Mouse (Mus musculus) Muller cell, postnatal 12 days (primary cell): ENCODE results near the gene Spaca4.
A peak's percentile ranks its signal among the peaks of the same experiment; 100 is the strongest.

Experiments
- DNase-seq: peaks from one replicate; pipeline ENCODE4 v3.0.0-alpha.2; 2015; ENCODE audit errors: inconsistent ontology term

The Spaca4 gene

GRCm38 (mm10) chr7:45727625-45728024 lies 2.0 kb upstream of the Spaca4 start:
- DNase-seq, result no peak

GRCm38 (mm10) chr7:45726419-45726818 lies 806 bp upstream of the Spaca4 start:
- no peak for DNase-seq

- no peak for DNase-seq
These were observed 462 bp downstream of the Spaca4 start for GRCm38 (mm10) chr7:45725151-45725550.

- no peak for DNase-seq
These were observed 1.8 kb downstream of the Spaca4 start for GRCm38 (mm10) chr7:45723781-45724180.

- no peak for DNase-seq
These were observed 2.3 kb downstream of the Spaca4 start for GRCm38 (mm10) chr7:45723301-45723700.

- DNase-seq, result no peak
These were observed 3.3 kb downstream of the Spaca4 start for GRCm38 (mm10) chr7:45722348-45722713.

- no peak for DNase-seq
These were observed 3.8 kb downstream of the Spaca4 start for GRCm38 (mm10) chr7:45721642-45722347.

- no peak for DNase-seq
These were observed 4.4 kb downstream of the Spaca4 start for GRCm38 (mm10) chr7:45721234-45721571.

- no peak for DNase-seq
These were observed 5.0 kb downstream of the Spaca4 start, which contains the start of gene Fam83e for GRCm38 (mm10) chr7:45720413-45721233. Fam83e (plus strand) TSS chr7:45721212.

- no peak for DNase-seq
These were observed 5.7 kb downstream of the Spaca4 start for GRCm38 (mm10) chr7:45719738-45720412.

- DNase-seq, result no peak
These were observed 6.4 kb downstream of the Spaca4 start for GRCm38 (mm10) chr7:45719180-45719579.

GRCm38 (mm10) chr7:45718331-45718730 lies 7.3 kb downstream of the Spaca4 start:
- no peak for DNase-seq

GRCm38 (mm10) chr7:45717918-45718297 lies 7.7 kb downstream of the Spaca4 start, which contains the start of gene Sphk2:
Sphk2 (minus strand) TSS chr7:45718002.
- peak; percentile 98 for DNase-seq

GRCm38 (mm10) chr7:45716952-45717917 lies 8.4 kb downstream of the Spaca4 start:
- no peak for DNase-seq

GRCm38 (mm10) chr7:45716460-45716857 lies 9.2 kb downstream of the Spaca4 start:
- no peak for DNase-seq

- DNase-seq, result no peak
These were observed 9.7 kb downstream of the Spaca4 start for GRCm38 (mm10) chr7:45715741-45716459.

GRCm38 (mm10) chr7:45715090-45715708 lies 10.4 kb downstream of the Spaca4 start, which contains the start of gene Rpl18:
Rpl18 (plus strand) TSS chr7:45715457.
- peak; percentile 98 for DNase-seq

- no peak for DNase-seq
These were observed 11.0 kb downstream of the Spaca4 start for GRCm38 (mm10) chr7:45714630-45715089.

- no peak for DNase-seq
These were observed 11.6 kb downstream of the Spaca4 start for GRCm38 (mm10) chr7:45713881-45714520.
